Mouse (Mus musculus): ENCODE data around the gene Sufu. TPM values are rescaled to one million over a fixed set of nuclear protein-coding genes. Genes with fewer than 3 reads are reported as not detected.
A peak's percentile ranks its signal among the peaks of the same experiment; 100 is the strongest.

Sufu gene
- total RNA-seq, 4 experiments from 2014 or later, result 21.6 to 37.0 (median 26.7) TPM

DNA sequence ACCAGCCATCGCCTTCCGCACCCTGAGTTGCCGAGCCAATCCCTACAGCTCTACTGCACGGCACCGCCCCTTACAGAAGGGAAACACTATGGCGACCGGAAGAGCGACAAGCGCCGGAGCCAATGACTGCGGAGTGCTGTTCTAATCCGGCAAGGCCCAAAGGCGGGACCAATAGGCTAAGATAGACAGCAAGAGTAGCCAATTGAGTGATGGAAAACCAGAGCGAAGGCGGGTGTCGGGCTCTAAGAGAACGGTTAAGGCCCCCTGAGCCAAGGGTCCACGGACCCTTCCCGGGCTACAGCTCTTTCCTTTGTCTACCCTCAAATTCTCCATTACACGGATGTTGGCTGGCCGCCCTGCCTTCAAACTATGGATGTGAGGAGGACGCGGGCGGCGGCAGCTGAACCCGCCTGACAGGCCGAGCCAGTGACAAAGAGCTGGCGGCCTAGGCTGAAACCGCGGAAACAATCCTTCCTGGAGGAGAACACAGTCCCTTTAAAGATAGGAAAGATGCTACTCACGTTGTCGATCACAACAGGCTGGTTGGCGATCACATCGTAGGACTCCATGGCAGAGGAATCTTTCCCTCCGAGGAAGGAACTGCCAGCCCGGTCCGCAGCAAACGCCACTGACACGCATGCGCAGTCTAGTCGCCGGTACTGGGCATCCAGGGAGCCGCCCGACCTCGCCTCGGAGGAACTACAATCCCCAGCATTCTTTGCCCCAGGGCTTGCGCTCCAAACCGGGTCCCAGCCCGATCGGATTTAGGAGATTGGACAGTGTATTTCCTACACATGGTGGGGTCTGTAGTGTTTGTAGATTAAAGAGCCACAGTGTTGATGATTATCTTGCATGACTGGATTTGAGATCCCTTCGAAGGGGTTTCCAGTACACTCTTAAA lies 1.3 kb upstream of the Sufu start, which contains the start of gene Actr1a:
Gene Actr1a, minus strand, starts transcription at position 640 of the 901 bp plus-strand sequence.
- DNase-seq, result peak; percentile 95

GRCm38 (mm10) chr19:46396109-46396508 lies 587 bp upstream of the Sufu start:
- DNase-seq, result no peak

DNA sequence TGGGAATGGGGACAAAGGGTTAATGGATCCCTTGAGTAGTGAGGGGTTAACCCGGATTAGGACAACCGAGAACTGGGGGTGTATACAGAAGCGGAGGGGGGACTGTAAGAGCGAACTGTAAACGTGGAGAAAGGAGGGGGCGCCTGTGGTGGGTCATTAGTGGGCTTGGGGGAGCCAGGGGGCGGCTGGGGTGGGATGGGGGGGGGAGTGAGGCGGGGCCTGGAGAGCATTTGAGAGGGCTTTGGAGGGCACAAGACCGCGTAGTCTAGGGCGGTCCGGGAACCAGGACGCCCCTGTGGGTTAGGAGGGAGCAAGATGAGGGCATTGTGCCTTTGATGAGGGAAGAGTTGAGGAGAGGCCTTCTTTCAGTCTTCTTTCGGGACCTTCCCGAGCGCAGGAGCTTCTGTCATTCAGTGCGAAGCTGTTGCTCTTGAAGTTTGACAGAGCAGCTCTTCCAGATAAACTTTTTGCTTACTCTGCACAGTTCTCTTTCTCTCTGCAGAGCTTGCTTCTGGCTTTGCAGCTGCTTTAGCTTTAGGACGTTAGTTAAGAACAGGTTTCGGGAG lies 823 bp downstream of the Sufu start:
- DNase-seq, result no peak

- DNase-seq, result no peak
Observed at GRCm38 (mm10) chr19:46398401-46398800, 1.7 kb downstream of the Sufu start.

DNA sequence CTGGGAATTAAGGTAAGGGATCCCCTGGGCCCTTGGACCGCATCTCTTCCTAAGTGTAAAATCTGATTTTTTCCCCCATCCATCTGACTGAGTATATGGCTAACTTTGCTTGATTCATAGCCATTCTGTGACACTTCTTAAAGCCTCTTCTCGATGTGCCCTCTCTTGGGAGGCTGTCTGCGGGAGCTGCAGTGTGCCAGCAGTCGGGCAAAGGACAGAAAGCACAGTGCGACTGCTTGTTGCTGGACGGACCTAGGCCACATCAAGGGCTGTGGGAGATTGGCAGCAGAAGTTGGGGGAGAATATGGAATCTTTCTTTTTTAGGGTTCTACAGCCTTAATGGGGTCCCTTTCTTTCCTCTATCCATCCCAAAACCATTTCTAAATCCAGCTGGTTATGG lies 2.7 kb downstream of the Sufu start:
- DNase-seq, result no peak

DNA sequence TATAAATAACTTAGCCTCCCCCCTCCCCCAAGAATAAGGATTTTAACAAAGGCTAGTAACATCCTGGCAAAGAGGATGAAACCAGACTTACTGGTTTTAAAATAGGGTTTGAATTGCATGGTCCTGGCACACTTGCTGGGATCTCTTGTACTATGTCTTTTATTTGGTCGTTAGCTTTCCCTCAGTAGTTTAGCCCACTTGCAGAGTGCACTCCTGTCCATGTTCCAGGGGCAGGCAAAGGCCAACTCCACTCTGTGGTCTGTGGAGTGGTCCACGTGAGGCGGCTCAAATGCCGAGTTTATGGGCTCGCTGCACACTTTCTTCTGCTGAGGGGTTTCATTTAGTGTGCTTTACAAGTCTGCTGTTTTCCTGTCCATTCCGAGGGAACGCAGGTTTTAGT lies 3.2 kb downstream of the Sufu start:
- no peak for DNase-seq

DNA sequence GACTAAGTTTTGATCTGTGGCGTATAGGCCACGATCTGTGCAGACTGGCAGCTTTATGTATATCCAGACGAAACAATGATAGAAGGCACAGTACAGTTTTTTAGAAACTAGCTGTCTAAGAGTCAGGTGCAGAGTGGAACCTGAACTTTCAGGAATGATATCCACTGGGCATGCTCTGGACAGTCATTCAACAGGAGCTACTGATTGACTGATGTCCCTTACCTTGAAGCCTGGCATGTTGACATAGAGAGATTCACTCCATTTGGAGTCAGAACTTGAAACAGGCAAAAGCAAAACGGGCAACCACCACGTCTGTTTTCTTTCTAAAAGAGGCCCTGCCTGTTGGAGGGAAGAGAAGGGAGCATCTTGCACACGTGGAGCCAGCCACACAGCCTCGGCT lies 3.9 kb downstream of the Sufu start:
- no peak for DNase-seq

DNA sequence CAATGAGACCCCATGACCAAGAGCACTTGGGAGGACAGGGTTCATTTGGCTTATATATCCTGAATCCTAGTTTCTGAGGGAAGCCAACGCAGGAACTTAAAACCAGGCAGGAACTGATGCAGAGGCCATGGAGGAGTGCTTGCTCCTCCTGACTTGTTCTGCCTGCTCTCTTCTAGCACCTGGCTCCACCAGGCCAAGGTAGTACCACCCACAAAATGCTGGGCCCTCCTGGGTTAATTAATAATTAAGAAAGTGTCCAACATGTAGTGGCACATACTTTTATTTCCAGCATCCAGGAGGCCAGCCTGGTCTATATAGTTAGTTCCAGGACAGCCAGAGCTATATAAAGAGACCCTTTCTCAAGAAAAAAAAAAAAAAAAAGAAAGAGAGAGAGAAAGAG lies 7.3 kb downstream of the Sufu start:
- DNase-seq, result no peak

DNA sequence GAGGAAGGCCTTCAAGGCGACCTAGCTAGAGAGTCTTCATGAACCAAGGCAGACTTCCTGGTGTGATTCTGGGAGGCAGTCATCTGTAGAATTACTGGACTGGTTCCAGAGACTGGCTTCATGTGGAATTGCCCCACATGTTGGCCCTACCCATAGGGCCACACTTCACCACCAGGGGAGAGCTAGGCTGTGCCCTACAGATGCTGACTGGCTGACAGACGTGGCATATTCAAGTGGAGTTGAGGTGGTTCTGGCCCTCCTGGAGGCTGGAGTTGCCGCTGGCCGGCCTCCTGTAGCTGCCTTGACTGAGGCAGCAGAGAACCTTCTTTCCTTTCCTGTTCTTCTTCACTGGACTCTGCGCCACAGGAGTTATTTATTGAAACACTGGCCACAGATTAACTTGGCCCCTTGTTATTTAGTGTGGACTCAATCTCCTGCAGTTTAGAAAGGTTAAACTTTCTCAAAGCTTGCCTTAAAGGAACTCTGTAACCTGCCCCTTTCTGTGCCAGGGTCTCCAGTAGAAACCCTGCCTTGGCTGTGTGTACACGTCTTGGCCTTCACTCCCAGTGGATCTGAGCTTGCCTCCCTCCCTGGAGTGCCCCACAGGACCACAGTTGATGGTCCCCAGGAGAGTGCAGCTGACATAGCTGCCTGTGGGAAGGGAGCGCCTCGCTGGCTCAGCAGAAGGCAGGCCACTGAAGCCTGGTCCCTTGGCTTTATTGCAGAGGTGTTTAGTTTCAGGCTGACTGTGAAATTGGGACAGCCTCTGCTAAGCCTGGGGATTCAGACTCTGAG lies 10.1 kb downstream of the Sufu start:
- no peak for DNase-seq

DNA sequence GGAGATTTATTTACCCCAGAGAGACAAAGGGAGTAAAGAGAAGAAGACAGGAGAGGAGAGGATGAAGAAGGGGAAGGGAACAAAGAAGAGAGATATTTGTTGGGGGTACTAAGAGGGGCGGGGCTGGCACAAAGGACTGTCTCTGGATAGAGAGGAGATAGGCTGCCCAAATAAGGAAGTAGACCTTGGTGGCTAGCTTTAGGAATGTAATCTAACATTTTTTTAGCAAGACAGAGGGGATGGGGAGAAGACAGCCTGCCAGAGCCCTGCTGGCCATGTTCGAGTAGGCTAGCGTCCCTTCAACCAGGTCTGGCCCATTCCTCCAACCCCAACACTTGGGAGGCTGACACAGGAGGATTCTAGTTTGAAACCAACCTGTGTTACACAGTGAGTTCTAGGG lies 12.8 kb downstream of the Sufu start:
- DNase-seq, result no peak

- DNase-seq, result no peak
Observed at GRCm38 (mm10) chr19:46412056-46412805, 15.5 kb downstream of the Sufu start.

GRCm38 (mm10) chr19:46413969-46414368 lies 17.3 kb downstream of the Sufu start:
- DNase-seq, result no peak

- DNase-seq, result no peak
Observed at GRCm38 (mm10) chr19:46414486-46414885, 17.8 kb downstream of the Sufu start.

- DNase-seq, result no peak
Observed at GRCm38 (mm10) chr19:46416276-46416675, 19.6 kb downstream of the Sufu start.

GRCm38 (mm10) chr19:46418051-46418450 lies 21.4 kb downstream of the Sufu start:
- DNase-seq, result no peak

DNA sequence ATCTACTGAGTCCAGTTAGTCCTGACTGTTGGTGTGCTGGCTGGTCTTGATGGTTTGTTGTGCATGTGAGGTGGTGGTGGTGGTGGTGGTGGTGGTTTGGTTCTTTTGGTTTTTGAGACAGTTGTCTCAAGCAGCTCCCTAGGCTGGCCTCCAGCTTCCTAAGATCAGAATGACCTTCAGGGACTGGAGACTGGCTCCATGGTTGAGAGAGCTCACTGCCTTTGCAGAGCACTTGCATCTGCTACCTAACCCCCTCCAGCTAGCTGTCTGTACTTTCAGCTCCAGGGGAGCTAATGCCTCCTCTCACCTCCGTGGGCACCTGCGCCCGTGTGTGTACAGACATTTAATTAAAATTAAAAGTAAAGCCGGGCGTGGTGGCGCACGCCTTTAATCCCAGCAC lies 23.7 kb downstream of the Sufu start:
- DNase-seq, result no peak

DNA sequence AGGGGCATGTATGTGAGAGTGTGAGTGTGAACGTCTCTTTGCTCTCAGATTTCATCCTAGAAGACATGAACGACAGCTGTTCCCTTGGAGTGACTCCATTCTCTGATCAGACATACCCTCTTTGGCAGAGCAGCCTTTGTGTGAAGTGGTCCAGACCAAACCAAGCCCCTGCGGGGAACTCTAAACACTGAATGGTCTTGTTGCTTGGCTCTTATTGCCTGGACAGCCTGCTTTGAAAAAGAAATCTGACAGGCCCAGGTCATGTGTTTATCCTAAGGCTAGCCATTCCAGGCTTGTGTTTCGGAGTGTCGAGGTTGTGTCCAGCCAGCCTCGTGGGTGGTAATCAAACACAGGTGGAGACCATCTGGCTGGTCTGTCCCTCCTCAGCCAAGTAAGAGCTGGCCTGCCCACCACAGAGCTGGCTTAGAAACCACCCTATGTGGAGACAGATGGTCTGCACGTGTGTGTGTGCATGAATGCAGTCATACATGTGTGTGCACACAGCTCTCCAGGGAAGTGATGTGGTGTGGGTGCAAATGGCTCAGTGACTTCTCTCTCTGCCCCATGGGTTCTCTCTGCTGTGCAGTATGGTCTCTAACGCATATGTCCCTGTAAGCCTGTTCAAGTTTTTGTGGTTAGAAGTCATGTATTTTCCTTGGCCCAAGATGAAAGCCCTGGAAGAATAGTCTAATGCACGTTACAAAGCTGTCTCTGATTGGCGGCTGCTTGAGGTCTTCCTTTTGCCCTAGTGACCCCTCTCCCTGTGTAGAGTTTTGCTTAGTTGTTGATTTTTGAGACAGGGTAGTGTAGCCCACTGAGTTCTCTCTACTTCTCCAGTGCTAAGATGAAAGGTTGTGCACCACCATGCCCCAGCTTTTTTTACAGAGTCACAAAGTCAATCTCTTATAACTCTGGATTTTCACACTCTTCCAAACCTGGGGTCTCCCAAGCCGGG lies 26.0 kb downstream of the Sufu start:
- no peak for DNase-seq

- no peak for DNase-seq
Observed at GRCm38 (mm10) chr19:46425266-46425665, 28.6 kb downstream of the Sufu start.

GRCm38 (mm10) chr19:46426488-46426887 lies 29.8 kb downstream of the Sufu start:
- no peak for DNase-seq

GRCm38 (mm10) chr19:46429250-46429649 lies 32.6 kb downstream of the Sufu start:
- DNase-seq, result no peak

DNA sequence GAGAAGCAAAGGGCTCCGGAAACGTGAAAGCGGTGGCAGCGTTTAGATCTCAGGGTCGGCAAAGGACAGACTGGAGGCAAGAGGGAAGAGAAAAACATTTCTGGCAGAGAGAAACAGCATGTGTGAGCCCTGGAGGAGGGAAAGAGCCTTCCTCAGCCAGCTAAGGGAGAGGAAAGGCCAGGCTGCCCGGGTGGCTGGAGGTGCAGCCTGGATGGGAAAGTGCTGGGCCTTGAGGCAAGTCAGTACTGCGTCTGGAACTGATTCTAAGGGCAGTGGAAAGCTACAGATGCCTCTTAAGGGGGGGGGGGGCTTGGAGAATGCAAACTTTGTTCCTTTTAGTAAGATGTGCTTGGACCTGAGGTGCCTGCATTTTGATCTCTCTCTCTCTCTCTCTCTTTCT lies 37.0 kb downstream of the Sufu start:
- DNase-seq, result no peak

Data from adrenal gland, adult 8-10 months (tissue).